Mouse (Mus musculus): ENCODE data around the gene Dctpp1.

Dctpp1 gene

DNA sequence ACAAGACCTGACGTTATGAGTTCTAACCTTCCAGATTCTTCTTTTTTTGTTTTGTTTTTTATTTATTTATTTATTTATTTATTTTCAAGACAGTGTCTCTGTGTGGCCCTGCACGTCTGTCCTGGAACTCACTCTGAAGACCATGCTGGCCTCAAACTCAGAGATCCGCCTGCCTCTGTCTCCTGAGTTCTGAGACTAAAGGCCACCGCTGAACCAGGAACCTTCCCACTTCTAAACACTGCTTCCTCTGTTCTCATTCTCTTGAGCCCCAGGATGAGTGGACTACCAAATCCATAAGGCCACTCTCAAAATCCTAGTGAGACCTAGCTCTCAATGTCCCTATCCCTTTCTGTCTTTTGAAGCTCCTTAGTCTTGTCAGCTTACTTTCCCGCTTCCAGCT is 50.7 kb downstream of the Dctpp1 start:
- TF ChIP-seq GATA4 (IDR thresholded peaks at IDR 0.05; ENCODE audit: insufficient replicate concordance, low read length) = no peak

GRCm38 (mm10) chr7:127208553-127209438 is 51.7 kb downstream of the Dctpp1 start, which contains the start of gene Mylpf:
TSS of gene Mylpf (plus strand) at chr7:127208890.
- peak; percentile 88 for TF ChIP-seq GATA4 (IDR thresholded peaks at IDR 0.05; ENCODE audit: insufficient replicate concordance, low read length)

GRCm38 (mm10) chr7:127208295-127208552 is 52.3 kb downstream of the Dctpp1 start, which contains the start of gene Tbc1d10b:
TSS of gene Tbc1d10b (minus strand) at chr7:127208468.
- TF ChIP-seq GATA4 (IDR thresholded peaks at IDR 0.05; ENCODE audit: insufficient replicate concordance, low read length) = no peak

GRCm38 (mm10) chr7:127207374-127208294 is 52.9 kb downstream of the Dctpp1 start:
- no peak for TF ChIP-seq GATA4 (IDR thresholded peaks at IDR 0.05; ENCODE audit: insufficient replicate concordance, low read length)
